ENCODE assay signal across 8 mouse cellular contexts in genomic region chr14:54059776-54060175, GRCm38 (mm10).
DNase-seq lines count a peak whose midpoint lies in the region; ATAC-seq lines count a peak whose summit lies in the region.

No protein-coding gene starts in this region.

- peak; percentile 78 for ATAC-seq in limb, embryonic 11.5 days (ENCODE audit: insufficient number of reproducible peaks, low FRiP score, low TSS enrichment, low read depth)

- DNase-seq in urinary bladder, adult 18-20 months (ENCODE audit: low spot score in 2 of 2) = peak; percentile 23 to 45
- no peak for DNase-seq in urinary bladder, postnatal 10 days (ENCODE audit: low spot score)
- DNase-seq in cerebellum, postnatal 4 days (ENCODE audit: low spot score in 2 of 2) = peak; percentile 62 to 83
- peak; percentile 8 to 44 for DNase-seq in gastrocnemius, adult 8-10 months (ENCODE audit: low spot score in 2 of 2)
- DNase-seq in kidney, adult 8-10 months = peak; percentile 49 to 70
- DNase-seq in limb, embryonic 11.5 days (ENCODE audit: low spot score) = peak; percentile 85
- peak; percentile 83 to 84 for DNase-seq in natural killer cell, adult 2 months (ENCODE audit: low spot score in 2 of 2)
- peak; percentile 68 to 79 for DNase-seq in spleen, postnatal 4 days (ENCODE audit: low spot score in 2 of 2)

- H3K27me3 ChIP-seq in limb, embryonic 11.5 days (ENCODE audit: control insufficient read depth, insufficient read depth, low read length) = no peaks in the 10 kb centered on the region

- H3K4me3 ChIP-seq in limb, embryonic 11.5 days (ENCODE audit: low read depth, low read length) = no peak overlapping the region

- H3K9ac ChIP-seq in limb, embryonic 11.5 days (ENCODE audit: low read length) = no peak overlapping the region

- no peaks in the 10 kb centered on the region for H3K4me1 ChIP-seq in limb, embryonic 11.5 days (ENCODE audit: control insufficient read depth, insufficient read depth, low read length)

- H3K9me3 ChIP-seq in limb, embryonic 11.5 days (ENCODE audit: control insufficient read depth, low read length) = no peaks in the 10 kb centered on the region

- H3K4me2 ChIP-seq in limb, embryonic 11.5 days (ENCODE audit: low read depth, severe bottlenecking) = no peak overlapping the region

- no peaks in the 10 kb centered on the region for H3K36me3 ChIP-seq in limb, embryonic 11.5 days (ENCODE audit: control insufficient read depth, insufficient read depth, low read length)

- WGBS in limb, embryonic 11.5 days = 18% methylated on average over 4 of the region's 4 CpGs

- no peak overlapping the region for H3K27ac ChIP-seq in limb, embryonic 11.5 days (replicated peaks; ENCODE audit: low read depth, low read length)
